Mouse (Mus musculus) neural tube, embryonic 14.5 days (tissue): ENCODE measurements at regions not wholly inside any gene's neighbourhood (a gene's known extent, or its start where the extent isn't known, plus 50 kb on each side); places are given as distances from the start of the nearest gene placed in this dataset.

ENCODE experiments used
- ATAC-seq: fragments of 200-750 bp; cut with Nextera tagmentation; 2 replicates; pipeline ENCODE4 v1.8.0; 2017; ENCODE audit warnings: low read depth, mild to moderate bottlenecking, moderate TSS enrichment, moderate library complexity
- H3K27ac ChIP-seq: fragments of 300-500 bp; sonication (generic); 2 replicates; pipeline ENCODE4 v1.5.1; 2014; ENCODE audit warnings: low read depth, mild to moderate bottlenecking, control low read depth, low read length, moderate library complexity, mixed read lengths
- H3K27me3 ChIP-seq: fragments of 300-500 bp; sonication (generic); 2 replicates; pipeline ENCODE4 v1.6.1; 2014; ENCODE audit warnings: low read length; ENCODE audit not compliant: control insufficient read depth, insufficient read depth
- H3K36me3 ChIP-seq: fragments of 300-500 bp; sonication (generic); 2 replicates; pipeline ENCODE4 v1.6.1; 2014; ENCODE audit warnings: low read length, mixed read lengths; ENCODE audit not compliant: control insufficient read depth, insufficient read depth
- H3K4me1 ChIP-seq: fragments of 300-500 bp; sonication (generic); 2 replicates; pipeline ENCODE4 v1.6.1; 2014; ENCODE audit warnings: low read length; ENCODE audit not compliant: control insufficient read depth, insufficient read depth
- H3K4me2 ChIP-seq: fragments of 300-500 bp; sonication (generic); 2 replicates; pipeline ENCODE4 v1.6.1; 2014; ENCODE audit warnings: mild to moderate bottlenecking, low read depth, low read length, control low read depth
- H3K4me3 ChIP-seq: fragments of 300-500 bp; sonication (generic); 2 replicates; pipeline ENCODE4 v1.5.1; 2014; ENCODE audit warnings: low read depth, low read length, control low read depth, mixed read lengths
- H3K9ac ChIP-seq: fragments of 300-500 bp; sonication (generic); replicated peaks from 2 replicates; pipeline ENCODE4 v1.6.1; 2014; ENCODE audit warnings: low read depth, mild to moderate bottlenecking, control low read depth, low read length, mixed read lengths
- H3K9me3 ChIP-seq: fragments of 300-500 bp; sonication (generic); 2 replicates; pipeline ENCODE4 v1.6.1; 2016; ENCODE audit warnings: low read length; ENCODE audit not compliant: control insufficient read depth
- WGBS: fragments of 180-500 bp; shearing (Covaris S2); extraction: QIAGEN DNeasy Blood & Tissue Kit; methylation state at CpG from one replicate; pipeline ENCODE4 v1.1.7; 2014; 5-methylcytosine and 5-hydroxymethylcytosine counted together

GRCm38 (mm10) chr3:57136847-57137246 is 164.9 kb downstream of the Tm4sf1 start:
- Histone ChIP-seq H3K36me3 (no peaks in the 10 kb centered on the region), H3K9me3 (no peaks in the 10 kb centered on the region), H3K4me1 (no peaks in the 10 kb centered on the region), H3K4me2 (peak overlapping the region; percentile 47), H3K27me3 (no peaks in the 10 kb centered on the region), H3K4me3 (peak overlapping the region; percentile 29), H3K27ac (no peak overlapping the region), H3K9ac (0 out of 2 replicates have a peak overlapping the region, but pooled peaks have one; percentile 2)
- peak; percentile 89 for ATAC-seq
- 17% methylated on average over 24 of the region's 24 CpGs for WGBS

GRCm38 (mm10) chr3:57128606-57129005 is 173.2 kb downstream of the Tm4sf1 start:
- H3K4me2 ChIP-seq: no peak overlapping the region
- no peak overlapping the region for H3K27ac ChIP-seq
- ATAC-seq: no peak
- no peaks in the 10 kb centered on the region for H3K9me3 ChIP-seq
- no peaks in the 10 kb centered on the region for H3K4me1 ChIP-seq
- 87% methylated on average over 2 of the region's 2 CpGs for WGBS
- H3K27me3 ChIP-seq: no peaks in the 10 kb centered on the region
- H3K36me3 ChIP-seq: no peaks in the 10 kb centered on the region
- no peak overlapping the region for H3K4me3 ChIP-seq
- no peak overlapping the region for H3K9ac ChIP-seq

- ATAC-seq: no peak
- Histone ChIP-seq H3K27ac (no peak overlapping the region), H3K4me3 (no peak overlapping the region), H3K4me2 (no peak overlapping the region), H3K9ac (no peak overlapping the region), H3K36me3 (no peaks in the 10 kb centered on the region), H3K9me3 (no peaks in the 10 kb centered on the region), H3K27me3 (no peaks in the 10 kb centered on the region), H3K4me1 (no peaks in the 10 kb centered on the region)
- 80% methylated on average over 4 of the region's 4 CpGs for WGBS
These were observed 175.8 kb downstream of the Tm4sf1 start for GRCm38 (mm10) chr3:57125792-57126485.

GRCm38 (mm10) chr3:57118016-57118415 is 183.8 kb downstream of the Tm4sf1 start:
- no peaks in the 10 kb centered on the region for H3K4me1 ChIP-seq
- no peaks in the 10 kb centered on the region for H3K27me3 ChIP-seq
- no peaks in the 10 kb centered on the region for H3K36me3 ChIP-seq
- ATAC-seq: no peak
- H3K9me3 ChIP-seq: no peaks in the 10 kb centered on the region
- no peak overlapping the region for H3K4me3 ChIP-seq
- no peak overlapping the region for H3K9ac ChIP-seq
- no peak overlapping the region for H3K4me2 ChIP-seq
- 98% methylated on average over 1 of the region's 1 CpGs for WGBS
- H3K27ac ChIP-seq: no peak overlapping the region

GRCm38 (mm10) chr3:57102254-57102653 is 199.5 kb downstream of the Tm4sf1 start:
- H3K4me1 ChIP-seq: no peaks in the 10 kb centered on the region
- H3K27me3 ChIP-seq: no peaks in the 10 kb centered on the region
- no peak for ATAC-seq
- no peaks in the 10 kb centered on the region for H3K36me3 ChIP-seq
- WGBS: 68% methylated on average over 2 of the region's 2 CpGs
- H3K9me3 ChIP-seq: no peaks in the 10 kb centered on the region
- no peak overlapping the region for H3K4me2 ChIP-seq
- no peak overlapping the region for H3K4me3 ChIP-seq
- H3K27ac ChIP-seq: no peak overlapping the region
- no peak overlapping the region for H3K9ac ChIP-seq

GRCm38 (mm10) chr3:57100515-57100914 is 201.3 kb downstream of the Tm4sf1 start:
- WGBS: 81% methylated on average over 1 of the region's 1 CpGs
- ATAC-seq: no peak
- Histone ChIP-seq H3K4me1 (no peaks in the 10 kb centered on the region), H3K27me3 (no peaks in the 10 kb centered on the region), H3K4me2 (no peak overlapping the region), H3K27ac (no peak overlapping the region), H3K9ac (no peak overlapping the region), H3K9me3 (no peaks in the 10 kb centered on the region), H3K4me3 (no peak overlapping the region), H3K36me3 (no peaks in the 10 kb centered on the region)

GRCm38 (mm10) chr3:57094936-57095335 is 206.9 kb downstream of the Tm4sf1 start:
- no peak for ATAC-seq
- H3K4me2 ChIP-seq: no peak overlapping the region
- H3K27ac ChIP-seq: no peak overlapping the region
- no peaks in the 10 kb centered on the region for H3K27me3 ChIP-seq
- H3K4me3 ChIP-seq: no peak overlapping the region
- no peaks in the 10 kb centered on the region for H3K9me3 ChIP-seq
- WGBS: 58% methylated on average over 3 of the region's 3 CpGs
- no peaks in the 10 kb centered on the region for H3K4me1 ChIP-seq
- no peaks in the 10 kb centered on the region for H3K36me3 ChIP-seq
- H3K9ac ChIP-seq: no peak overlapping the region

GRCm38 (mm10) chr3:57093201-57093940 is 208.4 kb downstream of the Tm4sf1 start:
- WGBS: 95% methylated on average over 1 of the region's 1 CpGs

GRCm38 (mm10) chr3:57074516-57074915 is 227.3 kb downstream of the Tm4sf1 start:
- H3K4me2 ChIP-seq: no peak overlapping the region
- 77% methylated on average over 1 of the region's 1 CpGs for WGBS
- H3K27ac ChIP-seq: no peak overlapping the region
- H3K27me3 ChIP-seq: no peaks in the 10 kb centered on the region
- no peaks in the 10 kb centered on the region for H3K36me3 ChIP-seq
- no peaks in the 10 kb centered on the region for H3K9me3 ChIP-seq
- no peak overlapping the region for H3K4me3 ChIP-seq
- no peaks in the 10 kb centered on the region for H3K4me1 ChIP-seq
- ATAC-seq: no peak
- no peak overlapping the region for H3K9ac ChIP-seq

More at GRCm38 (mm10) chr3:57093201-57093940, 208.4 kb downstream of the Tm4sf1 start:
- ATAC-seq: no peak
- H3K4me1 ChIP-seq: no peaks in the 10 kb centered on the region
- no peak overlapping the region for H3K4me3 ChIP-seq
- H3K9ac ChIP-seq: no peak overlapping the region
- H3K27ac ChIP-seq: no peak overlapping the region
- no peak overlapping the region for H3K4me2 ChIP-seq
- H3K9me3 ChIP-seq: no peaks in the 10 kb centered on the region
- H3K36me3 ChIP-seq: no peaks in the 10 kb centered on the region
- no peaks in the 10 kb centered on the region for H3K27me3 ChIP-seq
